Mouse (Mus musculus): ENCODE measurements at regions not wholly inside any gene's neighbourhood (a gene's known extent, or its start where the extent isn't known, plus 50 kb on each side); places are given as distances from the start of the nearest gene placed in this dataset.

- Histone ChIP-seq H3K27me3 (ENCODE audit: control insufficient read depth, insufficient read depth, insufficient read length) (no peaks in the 10 kb centered on the region), H3K36me3 (ENCODE audit: control insufficient read depth, insufficient read depth) (no peaks in the 10 kb centered on the region), H3ac (ENCODE audit: control insufficient read depth, insufficient read length, low read depth) (no peak overlapping the region), H3K79me2 (ENCODE audit: control insufficient read depth, insufficient read depth) (no peaks in the 10 kb centered on the region), H3K79me3 (ENCODE audit: low read depth) (no peaks in the 10 kb centered on the region), H3K4me3 (ENCODE audit: insufficient read depth, poor library complexity, severe bottlenecking) (no peak overlapping the region)
- no peak for TF ChIP-seq CTCF (IDR thresholded peaks at IDR 0.05; ENCODE audit: control insufficient read depth, insufficient read depth, insufficient read length)
- TF ChIP-seq USF1 (IDR thresholded peaks at IDR 0.05; ENCODE audit: low read depth) = no peak
- no peak for TF ChIP-seq MYOD1 (IDR thresholded peaks at IDR 0.05; ENCODE audit: control insufficient read depth, insufficient read length, low read depth)
- no peak for TF ChIP-seq MYOG (IDR thresholded peaks at IDR 0.05; ENCODE audit: control insufficient read depth, extremely low read depth, insufficient read length)
Observed at GRCm38 (mm10) chr12:98005671-98006469, 253.4 kb downstream of the Galc start.

DNA sequence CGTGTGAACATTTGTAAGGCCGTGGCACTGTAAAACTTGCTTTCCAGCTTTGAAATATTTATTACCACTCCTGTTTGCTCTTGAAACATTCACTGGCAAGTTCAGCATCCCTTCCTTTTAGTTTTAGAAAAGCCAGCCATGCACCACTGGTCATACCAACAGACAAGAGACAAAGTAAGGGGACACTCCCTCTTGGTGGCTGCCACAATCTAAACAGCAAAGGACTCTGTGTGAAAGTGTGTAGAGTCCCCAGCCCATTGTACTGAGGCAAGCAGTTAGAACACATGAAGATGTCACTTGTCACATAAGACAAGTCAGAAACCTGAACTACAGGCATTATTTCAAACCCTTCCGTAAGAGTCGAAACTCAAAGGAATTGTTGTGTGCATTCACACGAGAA is 257.0 kb downstream of the Galc start:
- Histone ChIP-seq H3K79me3 (ENCODE audit: low read depth) (no peaks in the 10 kb centered on the region), H3K79me2 (ENCODE audit: control insufficient read depth, insufficient read depth) (no peaks in the 10 kb centered on the region), H3K36me3 (ENCODE audit: control insufficient read depth, insufficient read depth) (no peaks in the 10 kb centered on the region), H3K4me3 (ENCODE audit: insufficient read depth, poor library complexity, severe bottlenecking) (no peak overlapping the region), H3K27me3 (ENCODE audit: control insufficient read depth, insufficient read depth, insufficient read length) (no peaks in the 10 kb centered on the region), H3ac (ENCODE audit: control insufficient read depth, insufficient read length, low read depth) (no peak overlapping the region)
- no peak for TF ChIP-seq MYOG (IDR thresholded peaks at IDR 0.05; ENCODE audit: control insufficient read depth, extremely low read depth, insufficient read length)
- TF ChIP-seq MAX (IDR thresholded peaks at IDR 0.05) = no peak
- no peak for TF ChIP-seq FOSL1 (IDR thresholded peaks at IDR 0.05; ENCODE audit: insufficient read depth, low read length, poor library complexity, severe bottlenecking)
- no peak for TF ChIP-seq CEBPB (IDR thresholded peaks at IDR 0.05; ENCODE audit: low read depth)
- TF ChIP-seq CTCF (IDR thresholded peaks at IDR 0.05; ENCODE audit: control insufficient read depth, insufficient read depth, insufficient read length) = no peak
- no peak for TF ChIP-seq MYOD1 (IDR thresholded peaks at IDR 0.05; ENCODE audit: control insufficient read depth, insufficient read length, low read depth)
- no peak for TF ChIP-seq USF1 (IDR thresholded peaks at IDR 0.05; ENCODE audit: low read depth)

- Histone ChIP-seq H3K27me3 (ENCODE audit: control insufficient read depth, insufficient read depth, insufficient read length) (no peaks in the 10 kb centered on the region), H3K79me2 (ENCODE audit: control insufficient read depth, insufficient read depth) (no peaks in the 10 kb centered on the region), H3ac (ENCODE audit: control insufficient read depth, insufficient read length, low read depth) (no peak overlapping the region), H3K79me3 (ENCODE audit: low read depth) (no peaks in the 10 kb centered on the region), H3K4me3 (ENCODE audit: insufficient read depth, poor library complexity, severe bottlenecking) (no peak overlapping the region), H3K36me3 (ENCODE audit: control insufficient read depth, insufficient read depth) (no peaks in the 10 kb centered on the region)
- TF ChIP-seq FOSL1 (IDR thresholded peaks at IDR 0.05; ENCODE audit: insufficient read depth, low read length, poor library complexity, severe bottlenecking) (no peak), CEBPB (IDR thresholded peaks at IDR 0.05; ENCODE audit: low read depth) (no peak), MYOG (IDR thresholded peaks at IDR 0.05; ENCODE audit: control insufficient read depth, extremely low read depth, insufficient read length) (no peak), USF1 (IDR thresholded peaks at IDR 0.05; ENCODE audit: low read depth) (no peak), MAX (IDR thresholded peaks at IDR 0.05) (no peak), CTCF (IDR thresholded peaks at IDR 0.05; ENCODE audit: control insufficient read depth, insufficient read depth, insufficient read length) (no peak), MYOD1 (IDR thresholded peaks at IDR 0.05; ENCODE audit: control insufficient read depth, insufficient read length, low read depth) (no peak)
Observed at GRCm38 (mm10) chr12:97994884-97995283, 264.4 kb downstream of the Galc start.

DNA sequence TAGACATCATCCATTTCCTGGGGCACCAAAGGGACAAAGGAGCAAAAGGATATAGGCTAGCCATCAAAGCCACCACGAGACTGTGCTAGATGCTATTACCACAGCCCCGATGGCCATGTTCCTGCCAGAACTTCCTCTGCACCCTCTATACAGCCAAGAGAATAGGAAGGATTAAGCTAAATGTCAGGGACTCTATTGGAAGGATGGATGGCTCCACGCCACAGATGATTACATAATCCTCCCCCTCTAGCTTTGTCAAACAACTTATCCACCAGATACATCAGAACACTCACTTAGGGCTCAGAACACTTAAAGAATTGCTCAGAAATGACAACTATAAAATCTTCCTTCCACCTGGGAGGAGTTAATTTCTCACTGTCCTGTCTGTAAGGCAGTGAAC is 265.3 kb downstream of the Galc start:
- TF ChIP-seq CEBPB (IDR thresholded peaks at IDR 0.05; ENCODE audit: low read depth) (no peak), MYOD1 (IDR thresholded peaks at IDR 0.05; ENCODE audit: control insufficient read depth, insufficient read length, low read depth) (no peak), CTCF (IDR thresholded peaks at IDR 0.05; ENCODE audit: control insufficient read depth, insufficient read depth, insufficient read length) (no peak), MAX (IDR thresholded peaks at IDR 0.05) (no peak), MYOG (IDR thresholded peaks at IDR 0.05; ENCODE audit: control insufficient read depth, extremely low read depth, insufficient read length) (no peak), USF1 (IDR thresholded peaks at IDR 0.05; ENCODE audit: low read depth) (no peak), FOSL1 (IDR thresholded peaks at IDR 0.05; ENCODE audit: insufficient read depth, low read length, poor library complexity, severe bottlenecking) (no peak)
- no peaks in the 10 kb centered on the region for H3K79me2 ChIP-seq (ENCODE audit: control insufficient read depth, insufficient read depth)
- H3K36me3 ChIP-seq (ENCODE audit: control insufficient read depth, insufficient read depth) = no peaks in the 10 kb centered on the region
- H3ac ChIP-seq (ENCODE audit: control insufficient read depth, insufficient read length, low read depth) = no peak overlapping the region
- H3K4me3 ChIP-seq (ENCODE audit: insufficient read depth, poor library complexity, severe bottlenecking) = no peak overlapping the region
- H3K79me3 ChIP-seq (ENCODE audit: low read depth) = no peaks in the 10 kb centered on the region
- H3K27me3 ChIP-seq (ENCODE audit: control insufficient read depth, insufficient read depth, insufficient read length) = no peaks in the 10 kb centered on the region

GRCm38 (mm10) chr12:97983390-97983789 is 275.9 kb downstream of the Galc start:
- Histone ChIP-seq H3K79me3 (ENCODE audit: low read depth) (no peaks in the 10 kb centered on the region), H3K4me3 (ENCODE audit: insufficient read depth, poor library complexity, severe bottlenecking) (no peak overlapping the region), H3K79me2 (ENCODE audit: control insufficient read depth, insufficient read depth) (no peaks in the 10 kb centered on the region), H3ac (ENCODE audit: control insufficient read depth, insufficient read length, low read depth) (no peak overlapping the region), H3K36me3 (ENCODE audit: control insufficient read depth, insufficient read depth) (no peaks in the 10 kb centered on the region), H3K27me3 (ENCODE audit: control insufficient read depth, insufficient read depth, insufficient read length) (no peaks in the 10 kb centered on the region)
- TF ChIP-seq CTCF (IDR thresholded peaks at IDR 0.05; ENCODE audit: control insufficient read depth, insufficient read depth, insufficient read length) (no peak), FOSL1 (IDR thresholded peaks at IDR 0.05; ENCODE audit: insufficient read depth, low read length, poor library complexity, severe bottlenecking) (no peak), MYOG (IDR thresholded peaks at IDR 0.05; ENCODE audit: control insufficient read depth, extremely low read depth, insufficient read length) (no peak), MAX (IDR thresholded peaks at IDR 0.05) (no peak), CEBPB (IDR thresholded peaks at IDR 0.05; ENCODE audit: low read depth) (no peak)

- TF ChIP-seq CEBPB (IDR thresholded peaks at IDR 0.05; ENCODE audit: low read depth) (no peak), FOSL1 (IDR thresholded peaks at IDR 0.05; ENCODE audit: insufficient read depth, low read length, poor library complexity, severe bottlenecking) (no peak), MYOD1 (IDR thresholded peaks at IDR 0.05; ENCODE audit: control insufficient read depth, insufficient read length, low read depth) (no peak), MYOG (IDR thresholded peaks at IDR 0.05; ENCODE audit: control insufficient read depth, extremely low read depth, insufficient read length) (no peak), USF1 (IDR thresholded peaks at IDR 0.05; ENCODE audit: low read depth) (no peak), CTCF (IDR thresholded peaks at IDR 0.05; ENCODE audit: control insufficient read depth, insufficient read depth, insufficient read length) (no peak), MAX (IDR thresholded peaks at IDR 0.05) (no peak)
- Histone ChIP-seq H3K4me3 (ENCODE audit: insufficient read depth, poor library complexity, severe bottlenecking) (no peak overlapping the region), H3K27me3 (ENCODE audit: control insufficient read depth, insufficient read depth, insufficient read length) (no peaks in the 10 kb centered on the region), H3K36me3 (ENCODE audit: control insufficient read depth, insufficient read depth) (no peaks in the 10 kb centered on the region), H3K79me2 (ENCODE audit: control insufficient read depth, insufficient read depth) (no peaks in the 10 kb centered on the region), H3ac (ENCODE audit: control insufficient read depth, insufficient read length, low read depth) (no peak overlapping the region), H3K79me3 (ENCODE audit: low read depth) (no peaks in the 10 kb centered on the region)
Observed at GRCm38 (mm10) chr12:97978668-97979067, 280.6 kb downstream of the Galc start.
